Mouse (Mus musculus): Measurements from ENCODE around the gene Gnb1. TPM values are rescaled to one million over a fixed set of nuclear protein-coding genes. Genes with fewer than 3 reads are reported as not detected.
"Not testable (repeated sequence)": the region's sequence is repeated elsewhere in the genome, so short reads cannot be mapped to it uniquely, and the experiment has no call there.

The Gnb1 gene
- 230 and 233 TPM in 2 replicates for total RNA-seq (2015)
- 165 and 170 TPM in 2 replicates for total RNA-seq (2017)

- ATAC-seq (replicated peaks; ENCODE audit: poor library complexity) = peak; percentile 70
Measured at GRCm38 (mm10) chr4:155490990-155491504, at the start of gene Gnb1. Gnb1 (plus strand) TSS chr4:155491361.

GRCm38 (mm10) chr4:155442808-155443207 lies 48.4 kb upstream of the Gnb1 start:
- no peak for ATAC-seq (replicated peaks; ENCODE audit: poor library complexity)

GRCm38 (mm10) chr4:155451597-155451996 lies 39.6 kb upstream of the Gnb1 start:
- ATAC-seq (replicated peaks; ENCODE audit: poor library complexity) = no peak

- ATAC-seq (replicated peaks; ENCODE audit: poor library complexity) = no peak
Measured at GRCm38 (mm10) chr4:155458575-155458974, 32.6 kb upstream of the Gnb1 start.

- no peak for ATAC-seq (replicated peaks; ENCODE audit: poor library complexity)
Measured at GRCm38 (mm10) chr4:155463050-155463449, 28.1 kb upstream of the Gnb1 start.

- no peak for ATAC-seq (replicated peaks; ENCODE audit: poor library complexity)
Measured at GRCm38 (mm10) chr4:155463611-155464010, 27.6 kb upstream of the Gnb1 start.

- ATAC-seq (replicated peaks; ENCODE audit: poor library complexity) = no peak
Measured at GRCm38 (mm10) chr4:155464061-155464460, 27.1 kb upstream of the Gnb1 start.

GRCm38 (mm10) chr4:155465607-155466006 lies 25.6 kb upstream of the Gnb1 start:
- ATAC-seq (replicated peaks; ENCODE audit: poor library complexity) = no peak

- no peak for ATAC-seq (replicated peaks; ENCODE audit: poor library complexity)
Measured at GRCm38 (mm10) chr4:155466080-155466479, 25.1 kb upstream of the Gnb1 start.

- ATAC-seq (replicated peaks; ENCODE audit: poor library complexity) = no peak
Measured at GRCm38 (mm10) chr4:155467237-155468010, 23.7 kb upstream of the Gnb1 start.

- ATAC-seq (replicated peaks; ENCODE audit: poor library complexity) = peak; percentile 89
Measured at GRCm38 (mm10) chr4:155468952-155469351, 22.2 kb upstream of the Gnb1 start, which contains the start of gene Tmem52. Tmem52 (plus strand) TSS chr4:155469114.

- ATAC-seq (replicated peaks; ENCODE audit: poor library complexity) = no peak
Measured at GRCm38 (mm10) chr4:155469590-155470262, 21.4 kb upstream of the Gnb1 start.

GRCm38 (mm10) chr4:155470263-155470953 lies 20.8 kb upstream of the Gnb1 start:
- ATAC-seq (replicated peaks; ENCODE audit: poor library complexity) = no peak

- no peak for ATAC-seq (replicated peaks; ENCODE audit: poor library complexity)
Measured at GRCm38 (mm10) chr4:155470997-155471396, 20.2 kb upstream of the Gnb1 start.

- no peak for ATAC-seq (replicated peaks; ENCODE audit: poor library complexity)
Measured at GRCm38 (mm10) chr4:155471406-155471805, 19.8 kb upstream of the Gnb1 start.

- ATAC-seq (replicated peaks; ENCODE audit: poor library complexity) = no peak
Measured at GRCm38 (mm10) chr4:155472716-155473290, 18.4 kb upstream of the Gnb1 start.

GRCm38 (mm10) chr4:155473319-155473718 lies 17.8 kb upstream of the Gnb1 start:
- no peak for ATAC-seq (replicated peaks; ENCODE audit: poor library complexity)

- not testable (repeated sequence) for ATAC-seq (replicated peaks; ENCODE audit: poor library complexity)
Measured at GRCm38 (mm10) chr4:155473796-155474195, 17.4 kb upstream of the Gnb1 start.

- ATAC-seq (replicated peaks; ENCODE audit: poor library complexity) = peak; percentile 99
Measured at GRCm38 (mm10) chr4:155481381-155482124, 9.6 kb upstream of the Gnb1 start.

GRCm38 (mm10) chr4:155482125-155482480 lies 9.1 kb upstream of the Gnb1 start:
- ATAC-seq (replicated peaks; ENCODE audit: poor library complexity) = no peak

Measured in megakaryocyte progenitor cell, adult 5-6 weeks (primary cell).